Mouse (Mus musculus) hindbrain, embryonic 11.5 days (tissue): ENCODE measurements around the gene Olfr1431. TPM values are rescaled to one million over a fixed set of nuclear protein-coding genes. Genes with fewer than 3 reads are reported as not detected.
"Not testable (repeated sequence)": the region's sequence is repeated elsewhere in the genome, so short reads cannot be mapped to it uniquely, and the experiment has no call there.

Experiments
- ATAC-seq: fragments of 200-750 bp; cut with Nextera tagmentation; 2 replicates; pipeline ENCODE4 v1.8.0; 2017; ENCODE audit warnings: mild to moderate bottlenecking, moderate TSS enrichment, moderate library complexity; ENCODE audit not compliant: low FRiP score
- DNase-seq: peaks from one replicate; pipeline ENCODE4 v3.0.0-alpha.2; 2015; ENCODE audit warnings: low spot score
- H3K27ac ChIP-seq: fragments of 300-500 bp; sonication (generic); 2 replicates; pipeline ENCODE4 v1.5.1; 2014; ENCODE audit warnings: mild to moderate bottlenecking, low read depth, low read length
- H3K27me3 ChIP-seq: fragments of 300-500 bp; sonication (generic); 2 replicates; pipeline ENCODE4 v1.6.1; 2014; ENCODE audit warnings: mild to moderate bottlenecking, low read length, moderate library complexity, mixed read lengths; ENCODE audit not compliant: control insufficient read depth, insufficient read depth
- H3K36me3 ChIP-seq: fragments of 300-500 bp; sonication (generic); 2 replicates; pipeline ENCODE4 v1.6.1; 2014; ENCODE audit warnings: mild to moderate bottlenecking, low read length, moderate library complexity, mixed read lengths; ENCODE audit not compliant: control insufficient read depth, insufficient read depth
- H3K4me1 ChIP-seq: fragments of 300-500 bp; sonication (generic); replicated peaks from 2 replicates; pipeline ENCODE4 v1.6.1; 2014; ENCODE audit warnings: low read length, mixed read lengths; ENCODE audit not compliant: control insufficient read depth, insufficient read depth
- H3K4me2 ChIP-seq: fragments of 300-500 bp; sonication (generic); replicated peaks from 2 replicates; pipeline ENCODE4 v1.6.1; 2014; ENCODE audit warnings: mild to moderate bottlenecking, low read depth, low read length
- H3K4me3 ChIP-seq: fragments of 300-500 bp; sonication (generic); 2 replicates; pipeline ENCODE4 v1.5.1; 2014; ENCODE audit warnings: low read depth, low read length
- H3K9ac ChIP-seq: fragments of 300-500 bp; sonication (generic); 2 replicates; pipeline ENCODE4 v1.6.1; 2014; ENCODE audit warnings: low read depth, low read length
- H3K9me3 ChIP-seq: fragments of 300-500 bp; sonication (generic); 2 replicates; pipeline ENCODE4 v1.6.1; 2016; ENCODE audit warnings: low read length; ENCODE audit not compliant: control insufficient read depth
- WGBS: fragments of 180-500 bp; shearing (Covaris S2); extraction: QIAGEN DNeasy Blood & Tissue Kit; methylation state at CpG from one replicate; pipeline ENCODE4 v1.1.7; 2014; 5-methylcytosine and 5-hydroxymethylcytosine counted together
- polyA plus RNA-seq: library from polyadenylated mRNA; unstranded; fragments of >200 nt; fragmentation: Nextera tagmentation; extraction: Ambion mirVana; gene quantifications from 2 replicates; pipeline ENCODE4 v1.2.1, GENCODE M21; 2014

Olfr1431 gene
- not detected in 2 replicates for polyA plus RNA-seq

DNA sequence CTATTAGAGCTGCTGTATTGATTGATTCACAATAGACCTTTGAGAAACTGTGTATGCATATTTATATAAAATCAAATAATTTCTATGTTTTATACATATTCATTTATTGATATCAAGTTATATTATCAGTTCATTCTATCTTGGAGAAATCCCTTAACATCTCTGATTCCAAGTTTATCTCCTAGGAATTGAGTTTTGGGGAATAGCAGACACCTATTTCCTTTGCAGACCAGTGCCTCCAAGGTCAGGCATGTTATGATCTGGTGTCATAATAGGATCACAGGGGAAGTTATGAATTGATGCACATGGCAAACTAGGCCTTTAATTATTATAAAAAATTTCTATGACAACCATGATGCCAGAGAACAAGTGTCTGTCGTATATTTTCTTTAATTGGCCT, at the start of gene Olfr1431:
Olfr1431 (plus strand) TSS at position 301 of the 400 bp plus-strand sequence.
- Histone ChIP-seq H3K9ac (no peak within 1 kb of the TSS), H3K4me2 (no peak within 1 kb of the TSS), H3K27ac (no peak within 1 kb of the TSS), H3K4me1 (no peaks in the 10 kb centered on the region), H3K27me3 (no peaks in the 10 kb centered on the region), H3K4me3 (no peak within 1 kb of the TSS), H3K9me3 (no peaks in the 10 kb centered on the region), H3K36me3 (no peaks in the 10 kb centered on the region)
- no peak for DNase-seq
- no peak for ATAC-seq
- 90% methylated on average over 1 of the region's 1 CpGs for WGBS

GRCm38 (mm10) chr19:12170062-12170599, 30.3 kb upstream of the Olfr1431 start, which contains the start of gene Olfr1555-ps1:
Gene Olfr1555-ps1, minus strand, starts transcription at chr19:12170112.
- not testable (repeated sequence) for H3K4me2 ChIP-seq, H3K4me1 ChIP-seq, H3K9ac ChIP-seq, ATAC-seq, H3K36me3 ChIP-seq, H3K4me3 ChIP-seq, H3K27ac ChIP-seq, DNase-seq, H3K9me3 ChIP-seq, H3K27me3 ChIP-seq
- WGBS, result 63% methylated on average over 1 of the region's 1 CpGs

- H3K4me2 ChIP-seq, DNase-seq, H3K9me3 ChIP-seq, H3K27me3 ChIP-seq, H3K27ac ChIP-seq, ATAC-seq, H3K9ac ChIP-seq, H3K4me3 ChIP-seq, H3K36me3 ChIP-seq, H3K4me1 ChIP-seq: not testable (repeated sequence)
- WGBS, result 79% methylated on average over 5 of the region's 5 CpGs
These were observed 25.0 kb upstream of the Olfr1431 start for GRCm38 (mm10) chr19:12175431-12175830.

- not testable (repeated sequence) for H3K27ac ChIP-seq, H3K36me3 ChIP-seq, H3K9ac ChIP-seq, H3K9me3 ChIP-seq, H3K4me3 ChIP-seq, H3K27me3 ChIP-seq, H3K4me2 ChIP-seq, DNase-seq, ATAC-seq, H3K4me1 ChIP-seq
- WGBS, result 81% methylated on average over 4 of the region's 4 CpGs
These were observed 1.4 kb upstream of the Olfr1431 start for GRCm38 (mm10) chr19:12199076-12199475.

GRCm38 (mm10) chr19:12232496-12232895, 32.1 kb downstream of the Olfr1431 start, which contains the start of gene Olfr1432:
Gene Olfr1432, minus strand, starts transcription at chr19:12232596.
- H3K9ac ChIP-seq, H3K27ac ChIP-seq, H3K4me3 ChIP-seq, H3K4me2 ChIP-seq, DNase-seq, H3K36me3 ChIP-seq, ATAC-seq, H3K9me3 ChIP-seq, H3K27me3 ChIP-seq, H3K4me1 ChIP-seq: not testable (repeated sequence)

DNA sequence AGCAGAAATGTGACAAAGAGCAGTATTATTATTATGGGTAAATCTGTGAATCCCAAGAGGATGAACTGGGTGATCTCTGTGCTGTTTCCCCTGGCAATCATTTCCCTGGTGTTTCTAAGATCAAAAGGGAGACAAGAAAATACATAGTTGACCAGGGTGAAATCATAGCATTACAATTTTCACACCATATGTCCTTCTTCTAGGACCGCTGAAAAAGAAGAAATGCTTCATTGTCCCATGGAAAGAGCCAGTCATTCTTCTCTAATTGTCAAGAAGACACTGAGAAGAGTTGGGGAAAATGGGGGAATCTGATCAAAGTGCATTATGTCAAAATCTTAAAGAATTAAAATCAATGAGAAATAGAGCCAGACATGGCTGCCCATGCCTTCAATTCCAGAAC, 41.1 kb downstream of the Olfr1431 start, which contains the start of gene Olfr262:
Olfr262 (minus strand) TSS at position 101 of the 400 bp plus-strand sequence.
- Histone ChIP-seq H3K27ac (no peak within 1 kb of the TSS), H3K9ac (no peak within 1 kb of the TSS), H3K9me3 (no peaks in the 10 kb centered on the region), H3K4me3 (no peak within 1 kb of the TSS), H3K27me3 (no peaks in the 10 kb centered on the region), H3K4me2 (no peak within 1 kb of the TSS), H3K4me1 (no peaks in the 10 kb centered on the region), H3K36me3 (no peaks in the 10 kb centered on the region)
- DNase-seq, result no peak
- 77% methylated on average over 1 of the region's 1 CpGs for WGBS
- ATAC-seq, result no peak

DNA sequence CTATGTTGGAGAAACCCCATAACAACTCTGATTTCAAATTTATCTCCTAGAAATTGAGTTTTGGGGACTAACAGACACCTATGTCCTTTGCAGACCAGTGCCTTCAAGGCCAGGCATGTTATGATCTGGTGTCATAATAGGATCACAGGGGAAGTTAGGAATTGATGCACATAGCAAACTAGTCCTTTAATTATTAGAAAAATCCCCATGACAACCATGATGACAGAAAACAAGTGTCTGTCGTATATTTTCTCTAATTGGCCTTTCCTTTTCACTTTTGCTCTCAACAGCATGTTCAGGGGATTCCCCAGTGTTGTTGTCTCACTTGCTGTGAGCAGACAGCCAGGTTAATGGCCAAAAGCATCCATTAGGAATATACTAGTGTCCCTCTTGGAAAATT, 60.3 kb downstream of the Olfr1431 start, which contains the start of gene Olfr235:
Olfr235 (plus strand) TSS at position 301 of the 400 bp plus-strand sequence.
- WGBS, result 75% methylated on average over 1 of the region's 1 CpGs
- no peak within 1 kb of the TSS for H3K4me3 ChIP-seq

More for the DNA sequence above, 60.3 kb downstream of the Olfr1431 start, which contains the start of gene Olfr235:
- Histone ChIP-seq H3K4me1 (no peaks in the 10 kb centered on the region), H3K9me3 (no peaks in the 10 kb centered on the region), H3K27ac (no peak within 1 kb of the TSS), H3K4me2 (no peak within 1 kb of the TSS), H3K27me3 (no peaks in the 10 kb centered on the region), H3K9ac (no peak within 1 kb of the TSS), H3K36me3 (no peaks in the 10 kb centered on the region)
- no peak for ATAC-seq
- no peak for DNase-seq

Other genes starting within 250 kb of the Olfr1431 start
- 7.5 and 8.3 TPM in 2 replicates for gene Osbp, start 234.7 kb upstream of the Olfr1431 start, polyA plus RNA-seq
- not detected in 2 replicates for gene Olfr1423, start 159.3 kb upstream of the Olfr1431 start, polyA plus RNA-seq
- gene Olfr1424, start 138.0 kb upstream of the Olfr1431 start, polyA plus RNA-seq, result not detected in 2 replicates
- gene Olfr1425, start 122.9 kb upstream of the Olfr1431 start, polyA plus RNA-seq, result not detected in 2 replicates
- gene Olfr1426, start 108.6 kb upstream of the Olfr1431 start, polyA plus RNA-seq, result not detected in 2 replicates
- not detected in 2 replicates for gene Olfr1427, start 97.3 kb upstream of the Olfr1431 start, polyA plus RNA-seq
- gene Olfr1428, start 84.7 kb upstream of the Olfr1431 start, polyA plus RNA-seq, result not detected in 2 replicates
- gene Olfr76, start 77.4 kb upstream of the Olfr1431 start, polyA plus RNA-seq, result not detected in 2 replicates
- gene Olfr1555-ps1, start 30.5 kb upstream of the Olfr1431 start, polyA plus RNA-seq, result not detected in 2 replicates
- gene Olfr1432, start 32.0 kb downstream of the Olfr1431 start, polyA plus RNA-seq, result not detected in 2 replicates
- not detected in 2 replicates for gene Olfr262, start 41.0 kb downstream of the Olfr1431 start, polyA plus RNA-seq
- gene Olfr235, start 60.4 kb downstream of the Olfr1431 start, polyA plus RNA-seq, result not detected in 2 replicates
- gene Olfr1434, start 79.2 kb downstream of the Olfr1431 start, polyA plus RNA-seq, result not detected in 2 replicates
- not detected in 2 replicates for gene Olfr1436, start 98.5 kb downstream of the Olfr1431 start, polyA plus RNA-seq
- gene Olfr1437, start 124.5 kb downstream of the Olfr1431 start, polyA plus RNA-seq, result not detected in 2 replicates
- gene Olfr1438-ps1, start 135.3 kb downstream of the Olfr1431 start, polyA plus RNA-seq, result not detected in 2 replicates
- gene Olfr1440, start 186.6 kb downstream of the Olfr1431 start, polyA plus RNA-seq, result not detected in 2 replicates
- gene Olfr1441, start 216.8 kb downstream of the Olfr1431 start, polyA plus RNA-seq, result not detected in 2 replicates
- gene Pfpl, start 227.3 kb downstream of the Olfr1431 start, polyA plus RNA-seq, result not detected in 2 replicates